Mouse (Mus musculus) CD8-positive naive resting alpha-beta T cell, adult 57 days (primary cell): Measurements from ENCODE around the gene Pramel4. TPM values are rescaled to one million over a fixed set of nuclear protein-coding genes. Genes with fewer than 3 reads are reported as not detected.

ENCODE experiments used
- total RNA-seq: library from RNA; stranded (reverse); gene quantifications from one replicate; pipeline ENCODE4 v1.2.4, GENCODE M21; 2023

Gene Pramel4
- total RNA-seq: not detected

GRCm38 (mm10) chr4:144058826-144059225 is at the start of gene Pramel4:
TSS of gene Pramel4 (plus strand) at chr4:144059126.

GRCm38 (mm10) chr4:144106174-144106573 is 47.2 kb downstream of the Pramel4 start, which contains the start of gene Gm13102:
TSS of gene Gm13102 (plus strand) at chr4:144106474.

Other genes with a start within 250 kb of the Pramel4 start
- not detected for gene Gm13084, start 243.0 kb upstream of the Pramel4 start, total RNA-seq
- not detected for gene Gm13103, start 212.6 kb upstream of the Pramel4 start, total RNA-seq
- not detected for gene Pramef6, start 158.7 kb upstream of the Pramel4 start, total RNA-seq
- not detected for gene Pramef25, start 108.1 kb upstream of the Pramel4 start, total RNA-seq
- not detected for gene Gm13101, start 92.2 kb upstream of the Pramel4 start, total RNA-seq
- gene Pramef17, start 64.8 kb upstream of the Pramel4 start, total RNA-seq: not detected
- gene Gm13102, start 47.3 kb downstream of the Pramel4 start, total RNA-seq: not detected
- not detected for gene Oog3, start 103.5 kb downstream of the Pramel4 start, total RNA-seq
- gene Oog2, start 131.6 kb downstream of the Pramel4 start, total RNA-seq: not detected
- gene C87977, start 154.2 kb downstream of the Pramel4 start, total RNA-seq: not detected
- gene Pramel5, start 221.4 kb downstream of the Pramel4 start, total RNA-seq: not detected